Mouse (Mus musculus): ENCODE measurements at regions not wholly inside any gene's neighbourhood (a gene's known extent, or its start where the extent isn't known, plus 50 kb on each side); places are given as distances from the start of the nearest gene placed in this dataset.

- Histone ChIP-seq H3K27me3 (ENCODE audit: control insufficient read depth, insufficient read depth, low read length) (no peaks in the 10 kb centered on the region), H3K4me3 (ENCODE audit: low read depth, low read length) (no peak overlapping the region), H3K4me2 (replicated peaks; ENCODE audit: low read depth) (no peak overlapping the region), H3K27ac (replicated peaks) (no peak overlapping the region), H3K36me3 (ENCODE audit: control insufficient read depth, insufficient read depth, low read length) (no peaks in the 10 kb centered on the region), H3K9ac (ENCODE audit: low read length) (no peak overlapping the region), H3K9me3 (ENCODE audit: control insufficient read depth, low read length) (no peaks in the 10 kb centered on the region), H3K4me1 (replicated peaks; ENCODE audit: control insufficient read depth, insufficient read depth) (no peaks in the 10 kb centered on the region)
- ATAC-seq (ENCODE audit: low FRiP score, low TSS enrichment) = no peak
- TF ChIP-seq CTCF (IDR thresholded peaks at IDR 0.05; ENCODE audit: low read depth) (no peak), EP300 (optimal IDR thresholded peaks at IDR 0.05) (no peak)
- 74% methylated on average over 5 of the region's 5 CpGs for WGBS
- no peak for DNase-seq (ENCODE audit: low spot score)
These were observed 1536.0 kb upstream of the Gulo start for GRCm38 (mm10) chr14:67545036-67545435.

DNA sequence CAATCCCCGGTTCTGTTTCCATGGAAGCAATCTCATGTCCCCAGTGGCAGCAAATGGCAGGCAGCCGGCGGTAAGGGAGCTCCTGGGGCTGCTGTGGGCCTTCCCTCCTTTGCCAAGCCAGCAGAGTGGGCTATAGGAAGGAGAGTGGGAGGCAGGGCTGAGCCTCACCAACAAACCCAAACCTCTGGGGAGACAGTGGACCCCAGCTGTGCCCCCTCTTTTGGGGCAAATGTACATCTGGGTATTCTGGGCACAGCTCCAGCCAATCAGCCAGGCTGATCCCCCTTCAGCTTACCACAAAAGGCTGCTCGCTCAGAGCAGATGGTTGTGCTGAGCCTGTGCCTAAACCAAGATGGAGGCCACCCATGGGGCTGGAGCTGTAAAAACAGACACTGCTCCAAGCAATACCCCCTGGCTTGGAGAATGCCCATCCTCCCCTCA is 1532.3 kb upstream of the Gulo start:
- no peak for DNase-seq (ENCODE audit: low spot score)

GRCm38 (mm10) chr14:67538696-67539095 is 1529.7 kb upstream of the Gulo start:
- Histone ChIP-seq H3K9ac (ENCODE audit: low read length) (no peak overlapping the region), H3K4me2 (replicated peaks; ENCODE audit: low read depth) (no peak overlapping the region), H3K4me3 (ENCODE audit: low read depth, low read length) (no peak overlapping the region), H3K36me3 (ENCODE audit: control insufficient read depth, insufficient read depth, low read length) (no peaks in the 10 kb centered on the region), H3K27ac (replicated peaks) (no peak overlapping the region), H3K9me3 (ENCODE audit: control insufficient read depth, low read length) (no peaks in the 10 kb centered on the region), H3K4me1 (replicated peaks; ENCODE audit: control insufficient read depth, insufficient read depth) (no peaks in the 10 kb centered on the region), H3K27me3 (ENCODE audit: control insufficient read depth, insufficient read depth, low read length) (no peaks in the 10 kb centered on the region)
- WGBS = 76% methylated on average over 9 of the region's 9 CpGs
- ATAC-seq (ENCODE audit: low FRiP score, low TSS enrichment) (no peak), DNase-seq (ENCODE audit: low spot score) (no peak)
- TF ChIP-seq CTCF (IDR thresholded peaks at IDR 0.05; ENCODE audit: low read depth) = no peak
- no peak for TF ChIP-seq EP300 (optimal IDR thresholded peaks at IDR 0.05)

More for the DNA sequence above, 1532.3 kb upstream of the Gulo start:
- no peak overlapping the region for H3K27ac ChIP-seq (replicated peaks)
- no peaks in the 10 kb centered on the region for H3K36me3 ChIP-seq (ENCODE audit: control insufficient read depth, insufficient read depth, low read length)
- 43% methylated on average over 4 of the region's 4 CpGs for WGBS
- no peaks in the 10 kb centered on the region for H3K9me3 ChIP-seq (ENCODE audit: control insufficient read depth, low read length)
- no peaks in the 10 kb centered on the region for H3K4me1 ChIP-seq (replicated peaks; ENCODE audit: control insufficient read depth, insufficient read depth)
- no peak overlapping the region for H3K4me2 ChIP-seq (replicated peaks; ENCODE audit: low read depth)
- no peaks in the 10 kb centered on the region for H3K27me3 ChIP-seq (ENCODE audit: control insufficient read depth, insufficient read depth, low read length)
- H3K4me3 ChIP-seq (ENCODE audit: low read depth, low read length) = no peak overlapping the region
- no peak overlapping the region for H3K9ac ChIP-seq (ENCODE audit: low read length)
- TF ChIP-seq EP300 (optimal IDR thresholded peaks at IDR 0.05) (no peak), CTCF (IDR thresholded peaks at IDR 0.05; ENCODE audit: low read depth) (no peak)
- ATAC-seq (ENCODE audit: low FRiP score, low TSS enrichment) = no peak

GRCm38 (mm10) chr14:67536787-67537659 is 1528.0 kb upstream of the Gulo start:
- no peak overlapping the region for H3K27ac ChIP-seq (replicated peaks)
- no peak for ATAC-seq (ENCODE audit: low FRiP score, low TSS enrichment)

GRCm38 (mm10) chr14:67506729-67507395 is 1497.9 kb upstream of the Gulo start:
- H3K9me3 ChIP-seq (ENCODE audit: control insufficient read depth, low read length) = no peaks in the 10 kb centered on the region
- DNase-seq (ENCODE audit: low spot score) (no peak), ATAC-seq (ENCODE audit: low FRiP score, low TSS enrichment) (no peak)
- TF ChIP-seq CTCF (IDR thresholded peaks at IDR 0.05; ENCODE audit: low read depth) = no peak
- TF ChIP-seq EP300 (optimal IDR thresholded peaks at IDR 0.05) = no peak
- no peak overlapping the region for H3K4me3 ChIP-seq (ENCODE audit: low read depth, low read length)
- no peaks in the 10 kb centered on the region for H3K27me3 ChIP-seq (ENCODE audit: control insufficient read depth, insufficient read depth, low read length)
- no peak overlapping the region for H3K4me2 ChIP-seq (replicated peaks; ENCODE audit: low read depth)
- H3K4me1 ChIP-seq (replicated peaks; ENCODE audit: control insufficient read depth, insufficient read depth) = no peaks in the 10 kb centered on the region
- no peak overlapping the region for H3K27ac ChIP-seq (replicated peaks)
- 77% methylated on average over 12 of the region's 12 CpGs for WGBS
- no peaks in the 10 kb centered on the region for H3K36me3 ChIP-seq (ENCODE audit: control insufficient read depth, insufficient read depth, low read length)
- no peak overlapping the region for H3K9ac ChIP-seq (ENCODE audit: low read length)

More at GRCm38 (mm10) chr14:67536787-67537659, 1528.0 kb upstream of the Gulo start:
- WGBS = 24% methylated on average over 8 of the region's 8 CpGs
- TF ChIP-seq EP300 (optimal IDR thresholded peaks at IDR 0.05) (no peak), CTCF (IDR thresholded peaks at IDR 0.05; ENCODE audit: low read depth) (no peak)
- no peak for DNase-seq (ENCODE audit: low spot score)
- Histone ChIP-seq H3K4me1 (replicated peaks; ENCODE audit: control insufficient read depth, insufficient read depth) (no peaks in the 10 kb centered on the region), H3K4me3 (ENCODE audit: low read depth, low read length) (no peak overlapping the region), H3K4me2 (replicated peaks; ENCODE audit: low read depth) (no peak overlapping the region), H3K9ac (ENCODE audit: low read length) (no peak overlapping the region), H3K27me3 (ENCODE audit: control insufficient read depth, insufficient read depth, low read length) (no peaks in the 10 kb centered on the region), H3K9me3 (ENCODE audit: control insufficient read depth, low read length) (no peaks in the 10 kb centered on the region), H3K36me3 (ENCODE audit: control insufficient read depth, insufficient read depth, low read length) (no peaks in the 10 kb centered on the region)

GRCm38 (mm10) chr14:67492086-67492485 is 1483.1 kb upstream of the Gulo start:
- no peaks in the 10 kb centered on the region for H3K36me3 ChIP-seq (ENCODE audit: control insufficient read depth, insufficient read depth, low read length)
- no peak overlapping the region for H3K4me2 ChIP-seq (replicated peaks; ENCODE audit: low read depth)
- no peaks in the 10 kb centered on the region for H3K27me3 ChIP-seq (ENCODE audit: control insufficient read depth, insufficient read depth, low read length)
- no peaks in the 10 kb centered on the region for H3K9me3 ChIP-seq (ENCODE audit: control insufficient read depth, low read length)
- ATAC-seq (ENCODE audit: low FRiP score, low TSS enrichment) (no peak), DNase-seq (ENCODE audit: low spot score) (no peak)
- H3K27ac ChIP-seq (replicated peaks) = no peak overlapping the region
- H3K4me3 ChIP-seq (ENCODE audit: low read depth, low read length) = no peak overlapping the region
- no peak overlapping the region for H3K9ac ChIP-seq (ENCODE audit: low read length)
- no peaks in the 10 kb centered on the region for H3K4me1 ChIP-seq (replicated peaks; ENCODE audit: control insufficient read depth, insufficient read depth)
- 88% methylated on average over 10 of the region's 10 CpGs for WGBS
- no peak for TF ChIP-seq CTCF (IDR thresholded peaks at IDR 0.05; ENCODE audit: low read depth)
- no peak for TF ChIP-seq EP300 (optimal IDR thresholded peaks at IDR 0.05)
